Mouse (Mus musculus): ENCODE measurements around the gene Gm12790. TPM values are rescaled to one million over a fixed set of nuclear protein-coding genes. Genes with fewer than 3 reads are reported as not detected.

Gm12790 gene
- not detected for polyA plus RNA-seq (2017; shearing (Covaris generic))

GRCm38 (mm10) chr4:101980949-101981348 is at the start of gene Gm12790:
Gene Gm12790 (minus strand): TSS chr4:101981049.

DNA sequence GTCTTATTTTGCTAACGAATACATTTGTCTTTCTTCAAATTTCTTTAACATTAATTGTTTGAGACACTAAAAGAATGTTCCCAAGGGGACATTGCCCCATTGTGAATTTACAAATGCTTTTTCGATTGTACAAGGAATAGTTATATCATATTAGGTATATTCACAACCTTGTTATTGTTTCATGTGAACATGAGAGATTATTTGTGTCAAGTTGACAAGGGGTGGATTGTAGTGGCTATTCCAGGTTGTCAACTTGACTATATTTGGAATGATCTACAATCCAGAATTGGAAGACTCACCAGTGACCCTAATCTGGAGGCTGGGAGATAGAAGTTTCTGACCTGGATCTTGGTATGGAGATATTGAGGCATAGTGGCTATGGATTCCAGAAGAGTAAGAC is 5.5 kb upstream of the Gm12790 start, which contains the start of gene Gm12789:
Gene Gm12789, plus strand, starts transcription at position 301 of the 400 bp plus-strand sequence.

GRCm38 (mm10) chr4:101940107-101940506 is 40.7 kb downstream of the Gm12790 start, which contains the start of gene Gm12794:
Gene Gm12794 (plus strand): TSS chr4:101940407.

Other genes starting within 250 kb of the Gm12790 start
- gene B020004J07Rik, start 137.0 kb downstream of the Gm12790 start, polyA plus RNA-seq (2017; shearing (Covaris generic)) = not detected
- not detected for gene C130073F10Rik, start 87.3 kb downstream of the Gm12790 start, polyA plus RNA-seq (2017; shearing (Covaris generic))
- gene Gm12800, start 71.9 kb downstream of the Gm12790 start, polyA plus RNA-seq (2017; shearing (Covaris generic)) = not detected
- gene Gm12794, start 40.6 kb downstream of the Gm12790 start, polyA plus RNA-seq (2017; shearing (Covaris generic)) = not detected
- not detected for gene Gm12789, start 5.6 kb upstream of the Gm12790 start, polyA plus RNA-seq (2017; shearing (Covaris generic))
- gene Pde4b, start 106.5 kb upstream of the Gm12790 start, polyA plus RNA-seq (2017; shearing (Covaris generic)) = 346 TPM